Mouse (Mus musculus): ENCODE results near the gene Art1.

- TF ChIP-seq POLR2A (IDR thresholded peaks at IDR 0.05; ENCODE audit: insufficient read depth, low read length) (no peak), CTCF (IDR thresholded peaks at IDR 0.05; ENCODE audit: low read depth, low read length) (no peak), EP300 (IDR thresholded peaks at IDR 0.05; ENCODE audit: insufficient read depth, low read depth, low read length) (no peak)
Measured at GRCm38 (mm10) chr7:102108206-102108605, 6.7 kb downstream of the Art1 start.

Data from ES-Bruce4 (cell line).